Mouse (Mus musculus) skeletal muscle tissue, adult 2 months (tissue): ENCODE results near the gene Usp12.
"Not testable (repeated sequence)": the region's sequence is repeated elsewhere in the genome, so short reads cannot be mapped to it uniquely, and the experiment has no call there.

Experiments used
- DNase-seq: peaks from one replicate; pipeline ENCODE4 v3.0.0-alpha.2; 2012; ENCODE audit warnings: low read depth, low spot score

Usp12 gene

GRCm38 (mm10) chr5:146749857-146750256, 44.9 kb downstream of the Usp12 start:
- DNase-seq, result no peak

GRCm38 (mm10) chr5:146736970-146737495, 57.8 kb downstream of the Usp12 start:
- DNase-seq, result no peak

GRCm38 (mm10) chr5:146736348-146736747, 58.5 kb downstream of the Usp12 start:
- DNase-seq, result no peak

- not testable (repeated sequence) for DNase-seq
Measured at GRCm38 (mm10) chr5:146735054-146735453, 59.8 kb downstream of the Usp12 start.

GRCm38 (mm10) chr5:146733888-146734640, 60.7 kb downstream of the Usp12 start:
- DNase-seq, result no peak

GRCm38 (mm10) chr5:146733372-146733771, 61.4 kb downstream of the Usp12 start:
- no peak for DNase-seq

GRCm38 (mm10) chr5:146727006-146727405, 67.8 kb downstream of the Usp12 start:
- no peak for DNase-seq

- DNase-seq, result no peak
Measured at GRCm38 (mm10) chr5:146724956-146725355, 69.8 kb downstream of the Usp12 start.

GRCm38 (mm10) chr5:146723452-146723851, 71.4 kb downstream of the Usp12 start:
- no peak for DNase-seq

GRCm38 (mm10) chr5:146722226-146722625, 72.6 kb downstream of the Usp12 start:
- no peak for DNase-seq

- DNase-seq, result no peak
Measured at GRCm38 (mm10) chr5:146719584-146720356, 75.0 kb downstream of the Usp12 start.

- no peak for DNase-seq
Measured at GRCm38 (mm10) chr5:146713836-146714235, 81.0 kb downstream of the Usp12 start.

GRCm38 (mm10) chr5:146713088-146713487, 81.7 kb downstream of the Usp12 start:
- peak; percentile 18 for DNase-seq

- no peak for DNase-seq
Measured at GRCm38 (mm10) chr5:146712282-146712918, 82.4 kb downstream of the Usp12 start.

GRCm38 (mm10) chr5:146709361-146709760, 85.4 kb downstream of the Usp12 start:
- no peak for DNase-seq

- peak; percentile 57 for DNase-seq
Measured at GRCm38 (mm10) chr5:146705815-146706408, 88.9 kb downstream of the Usp12 start.

- no peak for DNase-seq
Measured at GRCm38 (mm10) chr5:146705411-146705810, 89.4 kb downstream of the Usp12 start.

GRCm38 (mm10) chr5:146704241-146704640, 90.6 kb downstream of the Usp12 start:
- DNase-seq, result no peak

- no peak for DNase-seq
Measured at GRCm38 (mm10) chr5:146703710-146704121, 91.1 kb downstream of the Usp12 start.

- DNase-seq, result no peak
Measured at GRCm38 (mm10) chr5:146700099-146700498, 94.7 kb downstream of the Usp12 start.

- no peak for DNase-seq
Measured at GRCm38 (mm10) chr5:146699433-146700019, 95.3 kb downstream of the Usp12 start.
